Mouse (Mus musculus): ENCODE measurements around the gene Gm12258. TPM values are rescaled to one million over a fixed set of nuclear protein-coding genes. Genes with fewer than 3 reads are reported as not detected.
"Not testable (repeated sequence)": the region's sequence is repeated elsewhere in the genome, so short reads cannot be mapped to it uniquely, and the experiment has no call there.

The Gm12258 gene
- total RNA-seq (2021) = 10 to 100 TPM; 20.9 to 22.3 TPM
- long read RNA-seq, experiment 1, full-length matches to known transcripts = 17 of 22 reads
- long read RNA-seq, experiment 1, partial matches to known transcripts = 1 of 22 reads
- long read RNA-seq, experiment 1, other reads (novel, unspliced or antisense) = 4 of 22 reads
- long read RNA-seq, experiment 2, full-length matches to known transcripts = 21 of 25 reads
- long read RNA-seq, experiment 2, partial matches to known transcripts = 3 of 25 reads
- long read RNA-seq, experiment 2, other reads (novel, unspliced or antisense) = 1 of 25 reads

- peak within 1 kb of the TSS; percentile 96 for H3K4me3 ChIP-seq
- DNase-seq (ENCODE audit: low spot score in 2 of 2) = peak; percentile 95 to 97
- no peak for TF ChIP-seq CTCF (conservative IDR thresholded peaks at IDR 0.05)
- H3K27ac ChIP-seq = peak within 1 kb of the TSS; percentile 91
Observed at GRCm38 (mm10) chr11:58846919-58847461, at the start of gene Gm12258. Gm12258 (plus strand) TSS chr11:58847158.

- TF ChIP-seq CTCF (conservative IDR thresholded peaks at IDR 0.05) = no peak
Observed at GRCm38 (mm10) chr11:58799747-58800146, 47.2 kb upstream of the Gm12258 start.

GRCm38 (mm10) chr11:58801558-58802228 lies 45.3 kb upstream of the Gm12258 start, which contains the start of gene Fam183b:
Fam183b (minus strand) TSS chr11:58801960.
- H3K4me3 ChIP-seq = peak within 1 kb of the TSS; percentile 22; the same call in 1 of the 2 replicates
- H3K27ac ChIP-seq = peak within 1 kb of the TSS; percentile 79
- DNase-seq (ENCODE audit: low spot score in 2 of 2) = peak; percentile 22 to 38
- TF ChIP-seq CTCF (conservative IDR thresholded peaks at IDR 0.05) = no peak

More at GRCm38 (mm10) chr11:58799747-58800146, 47.2 kb upstream of the Gm12258 start:
- DNase-seq (ENCODE audit: low spot score in 2 of 2) = no peak
- Histone ChIP-seq H3K27ac (no peak overlapping the region; the same call in 1 of the 2 replicates), H3K4me3 (no peak overlapping the region)

GRCm38 (mm10) chr11:58803871-58804270 lies 43.1 kb upstream of the Gm12258 start:
- Histone ChIP-seq H3K27ac (no peak overlapping the region), H3K4me3 (no peak overlapping the region)
- no peak for DNase-seq (ENCODE audit: low spot score in 2 of 2)
- no peak for TF ChIP-seq CTCF (conservative IDR thresholded peaks at IDR 0.05)

DNA sequence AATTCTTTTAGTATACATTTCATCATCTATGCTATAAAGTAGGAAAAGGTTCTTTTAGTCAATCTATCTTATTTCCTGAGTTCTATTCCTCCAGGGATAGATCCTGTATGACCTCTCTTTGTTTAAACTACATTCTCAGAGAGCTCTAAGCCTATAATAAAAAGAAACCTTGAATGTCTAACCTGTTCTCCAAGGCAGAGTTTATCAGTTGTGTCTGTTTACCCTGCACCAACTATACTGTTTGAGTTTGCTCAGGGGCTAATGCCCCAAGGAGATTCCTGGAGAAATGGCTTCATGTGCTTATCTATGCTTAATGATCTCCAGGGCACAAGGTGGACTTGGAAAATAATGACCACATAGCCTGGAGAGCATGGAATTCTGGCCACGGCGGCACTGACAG lies 42.6 kb upstream of the Gm12258 start:
- no peak overlapping the region for H3K4me3 ChIP-seq
- H3K27ac ChIP-seq = no peak overlapping the region
- DNase-seq (ENCODE audit: low spot score in 2 of 2) = no peak
- no peak for TF ChIP-seq CTCF (conservative IDR thresholded peaks at IDR 0.05)

- TF ChIP-seq CTCF (conservative IDR thresholded peaks at IDR 0.05) = peak; percentile 63
- Histone ChIP-seq H3K27ac (no peak overlapping the region), H3K4me3 (no peak overlapping the region)
- no peak for DNase-seq (ENCODE audit: low spot score in 2 of 2)
Observed at GRCm38 (mm10) chr11:58812001-58812400, 35.0 kb upstream of the Gm12258 start.

DNA sequence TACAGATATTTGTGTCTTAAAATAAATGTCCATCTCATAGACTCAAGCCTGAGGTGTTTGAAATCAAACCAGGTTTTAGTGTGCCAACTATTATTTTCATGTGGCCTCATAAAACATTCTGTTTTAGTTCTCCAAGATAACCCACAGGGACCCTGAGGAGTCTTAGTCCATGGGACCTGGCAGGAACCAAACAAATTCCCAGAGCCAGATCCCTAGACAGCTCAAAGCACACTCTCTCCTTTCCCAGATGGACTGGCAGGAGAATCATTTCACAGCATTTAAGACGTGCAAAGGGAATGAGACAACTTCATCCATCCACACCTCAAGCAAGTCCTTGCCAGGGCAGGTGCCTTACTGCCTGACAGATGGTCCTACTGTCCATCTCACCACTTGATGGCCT lies 32.3 kb upstream of the Gm12258 start, which contains the start of gene Olfr313:
Gene Olfr313, plus strand, starts transcription at position 301 of the 400 bp plus-strand sequence.
- not testable (repeated sequence) for H3K27ac ChIP-seq; DNase-seq (ENCODE audit: low spot score in 2 of 2); H3K4me3 ChIP-seq

GRCm38 (mm10) chr11:58815676-58816075 lies 31.3 kb upstream of the Gm12258 start:
- H3K4me3 ChIP-seq = no peak overlapping the region
- no peak for DNase-seq (ENCODE audit: low spot score in 2 of 2)
- H3K27ac ChIP-seq = no peak overlapping the region
- TF ChIP-seq CTCF (conservative IDR thresholded peaks at IDR 0.05) = no peak

- not testable (repeated sequence) for H3K4me3 ChIP-seq; DNase-seq (ENCODE audit: low spot score in 2 of 2); H3K27ac ChIP-seq
Observed at GRCm38 (mm10) chr11:58828937-58829336, 18.0 kb upstream of the Gm12258 start, which contains the start of gene Olfr312. Olfr312 (plus strand) TSS chr11:58829237.

DNA sequence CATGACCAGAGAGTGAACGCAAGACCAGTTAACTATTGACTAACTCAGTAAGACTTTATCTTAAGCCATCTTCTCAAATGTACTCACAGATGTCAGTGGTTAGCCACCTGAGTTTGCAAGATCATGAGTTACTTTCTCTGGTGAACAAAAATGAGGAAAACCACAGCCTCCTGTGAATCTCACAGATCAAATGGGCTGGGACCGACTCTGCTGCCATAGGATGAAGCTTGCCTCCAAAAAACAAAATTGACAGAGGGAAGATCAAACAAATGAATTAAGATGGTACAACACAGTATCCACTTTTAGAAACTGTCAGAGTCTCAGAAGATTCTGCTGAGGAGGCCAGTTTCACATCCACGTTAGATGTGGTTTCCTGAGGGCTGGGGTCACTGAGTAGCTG lies 17.2 kb upstream of the Gm12258 start:
- H3K4me3 ChIP-seq = no peak overlapping the region
- no peak for TF ChIP-seq CTCF (conservative IDR thresholded peaks at IDR 0.05)
- no peak for DNase-seq (ENCODE audit: low spot score in 2 of 2)
- H3K27ac ChIP-seq = no peak overlapping the region

DNA sequence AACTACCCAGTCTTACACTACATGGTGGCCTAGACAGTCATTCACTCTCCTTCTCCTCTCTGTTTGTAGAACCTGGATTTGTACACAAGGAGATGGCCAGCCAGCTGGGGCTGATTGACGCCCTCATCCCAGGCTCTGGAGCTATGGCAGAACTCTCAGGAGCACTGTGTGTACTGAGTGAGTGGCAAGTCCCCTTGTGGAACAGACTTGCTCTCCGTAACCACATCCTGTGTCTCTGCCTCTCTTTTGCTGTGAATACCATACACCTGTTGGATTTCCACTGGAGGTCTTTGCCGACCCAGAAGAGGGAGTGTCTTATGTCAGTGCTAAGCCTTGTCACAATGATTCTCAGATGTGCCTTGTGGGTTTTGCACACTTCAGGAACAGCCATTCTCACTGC lies 14.4 kb upstream of the Gm12258 start:
- H3K27ac ChIP-seq; H3K4me3 ChIP-seq; DNase-seq (ENCODE audit: low spot score in 2 of 2): not testable (repeated sequence)

DNA sequence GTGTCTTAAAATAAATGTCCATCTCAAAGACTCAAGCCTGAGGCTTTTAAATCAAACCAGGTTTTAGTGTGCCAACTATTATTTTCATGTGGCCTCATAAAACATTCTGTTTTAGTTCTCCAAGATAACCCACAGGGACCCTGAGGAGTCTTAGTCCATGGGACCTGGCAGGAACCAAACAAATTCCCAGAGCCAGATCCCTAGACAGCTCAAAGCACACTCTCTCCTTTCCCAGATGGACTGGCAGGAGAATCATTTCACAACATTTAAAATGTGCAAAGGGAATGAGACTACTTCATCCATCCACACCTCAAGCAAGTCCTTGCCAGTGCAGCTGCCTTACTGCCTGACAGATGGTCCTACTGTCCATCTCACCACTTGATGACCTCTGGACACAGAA lies 8.0 kb upstream of the Gm12258 start, which contains the start of gene Olfr311:
Gene Olfr311, plus strand, starts transcription at position 301 of the 400 bp plus-strand sequence.
- not testable (repeated sequence) for H3K27ac ChIP-seq; DNase-seq (ENCODE audit: low spot score in 2 of 2); H3K4me3 ChIP-seq

DNA sequence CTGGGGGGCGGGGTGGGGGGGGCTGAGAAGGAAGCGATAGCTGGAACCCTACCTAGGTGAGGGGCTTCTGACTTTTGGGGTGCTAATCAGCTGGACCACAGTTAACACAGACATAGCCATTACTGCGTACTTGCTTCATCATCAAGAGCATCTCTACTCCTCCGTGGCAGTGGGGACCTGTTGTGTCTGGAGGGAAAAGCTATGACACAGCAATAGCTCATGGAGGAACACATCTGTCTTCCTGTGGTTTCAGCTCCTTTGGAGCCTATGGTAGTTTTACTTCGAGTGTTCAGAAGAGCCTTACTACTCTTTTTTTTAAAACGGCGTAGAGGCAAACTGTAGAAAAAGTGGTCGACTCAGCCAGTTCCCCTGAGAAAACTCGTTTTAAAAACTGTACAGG lies 678 bp downstream of the Gm12258 start:
- Histone ChIP-seq H3K27ac (peak overlapping the region; percentile 91), H3K4me3 (peak overlapping the region; percentile 96)
- no peak for DNase-seq (ENCODE audit: low spot score in 2 of 2)
- no peak for TF ChIP-seq CTCF (conservative IDR thresholded peaks at IDR 0.05)
